Mouse (Mus musculus) retina, postnatal 7 days (tissue): ENCODE results near the gene Npy.

Experiments
- DNase-seq: peaks from one replicate; pipeline ENCODE4 v3.0.0-alpha.2; 2012; ENCODE audit warnings: low read depth, low spot score

Gene Npy

GRCm38 (mm10) chr6:49821961-49822870 lies at the start of gene Npy:
TSS of gene Npy (plus strand) at chr6:49822710.
- no peak for DNase-seq

- no peak for DNase-seq
These were observed 47.5 kb upstream of the Npy start for GRCm38 (mm10) chr6:49775006-49775405.

DNA sequence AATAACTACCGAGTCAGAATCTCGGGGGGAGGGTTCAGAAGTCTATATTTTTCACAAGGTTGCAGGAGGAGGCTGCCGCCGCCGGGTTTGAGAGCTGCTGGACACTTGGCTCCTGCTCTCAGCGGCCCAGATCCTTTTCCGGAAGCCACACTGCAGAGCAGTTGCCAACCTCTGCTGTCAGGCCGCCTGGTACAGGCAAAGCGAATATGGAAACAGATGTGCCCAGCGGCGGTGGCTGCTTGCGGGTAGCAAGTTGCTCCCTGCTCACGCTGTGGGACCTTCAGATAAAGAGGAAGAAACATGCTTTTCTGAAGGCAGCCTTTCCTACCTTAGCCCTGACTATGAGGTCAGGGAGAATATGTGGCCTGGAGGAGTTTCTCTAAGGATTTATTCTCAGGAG lies 44.4 kb upstream of the Npy start:
- no peak for DNase-seq

DNA sequence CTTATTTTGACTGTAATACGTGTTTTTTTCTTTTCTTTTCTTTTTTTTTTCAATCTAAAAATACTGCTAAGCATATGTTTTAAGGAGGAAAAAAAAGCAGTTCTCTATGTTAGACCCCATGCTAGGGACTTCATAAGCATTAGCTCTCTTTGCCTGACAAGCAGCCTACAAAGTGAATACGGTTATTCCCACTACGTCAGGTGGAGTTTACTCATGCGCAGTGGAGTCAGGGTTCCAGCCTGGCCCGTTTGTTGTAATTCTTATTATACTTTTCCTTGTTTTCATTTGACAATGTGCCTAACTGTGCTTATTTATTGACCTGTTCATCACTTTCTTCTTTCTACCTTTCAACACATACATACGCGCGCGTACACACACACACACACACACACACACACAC lies 43.8 kb upstream of the Npy start:
- DNase-seq: no peak

DNA sequence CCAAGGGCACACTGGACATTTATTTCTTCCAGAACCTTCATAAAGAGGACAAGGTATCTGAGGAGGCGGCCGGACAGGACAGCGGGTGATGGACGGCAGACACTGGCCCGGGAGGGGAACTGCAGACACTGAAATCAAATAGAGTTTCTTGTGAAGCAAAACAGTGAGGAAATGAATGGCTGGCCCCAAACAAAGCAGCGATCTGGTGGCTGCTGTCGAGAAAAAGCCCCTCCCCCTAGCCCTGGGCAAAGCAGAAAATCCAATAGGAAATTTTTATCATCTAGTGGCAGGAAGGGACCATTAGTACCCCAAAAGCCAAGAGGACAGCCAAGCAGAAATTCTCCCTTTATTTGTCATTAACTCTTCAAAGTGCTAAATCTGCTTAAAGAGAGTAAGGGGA lies 42.9 kb upstream of the Npy start:
- no peak for DNase-seq

- no peak for DNase-seq
These were observed 41.6 kb upstream of the Npy start for GRCm38 (mm10) chr6:49780846-49781400.

GRCm38 (mm10) chr6:49781852-49782251 lies 40.7 kb upstream of the Npy start:
- DNase-seq: no peak

GRCm38 (mm10) chr6:49782679-49783078 lies 39.8 kb upstream of the Npy start:
- DNase-seq: no peak

- DNase-seq: no peak
These were observed 30.0 kb upstream of the Npy start for GRCm38 (mm10) chr6:49792524-49792923.

DNA sequence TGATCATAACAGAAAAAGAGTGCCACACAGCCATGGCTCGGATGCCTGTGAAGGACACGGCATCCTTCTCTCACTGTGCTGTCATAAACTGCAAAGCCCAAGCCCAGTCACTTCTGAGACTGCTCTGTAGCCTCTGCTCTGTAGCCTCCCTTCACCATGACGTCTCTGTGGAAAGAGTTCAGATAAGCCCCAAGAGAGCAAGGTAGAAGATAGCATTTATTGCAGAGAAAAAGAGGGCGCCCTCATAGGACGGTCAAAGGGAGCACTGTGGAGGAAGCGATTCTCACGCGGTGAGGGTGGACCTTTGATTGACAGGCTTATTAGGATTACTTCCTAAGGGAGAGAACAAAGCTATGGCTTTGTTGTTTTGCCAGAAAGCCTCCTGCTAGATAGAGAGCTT lies 18.4 kb upstream of the Npy start:
- no peak for DNase-seq

- DNase-seq: no peak
These were observed 14.4 kb upstream of the Npy start for GRCm38 (mm10) chr6:49808076-49808475.

DNA sequence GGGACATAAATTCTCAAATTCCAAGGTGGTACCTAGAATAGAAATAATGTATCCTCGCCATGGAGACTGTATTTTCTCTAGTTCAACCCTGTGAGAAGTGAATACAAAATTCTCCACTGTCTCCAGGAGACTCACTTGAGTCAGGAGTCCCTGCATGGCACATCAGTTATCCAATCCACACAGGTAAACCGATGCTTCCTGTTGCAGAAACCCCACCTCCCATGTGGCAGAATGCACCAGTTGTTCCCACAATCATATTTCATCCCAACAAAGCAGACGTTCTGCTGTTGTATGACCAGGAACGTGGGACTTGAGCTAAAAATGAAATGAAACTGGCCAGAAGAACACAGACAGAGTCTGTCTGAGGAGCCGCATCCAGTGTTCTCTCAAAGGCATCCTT lies 5.3 kb upstream of the Npy start:
- no peak for DNase-seq

GRCm38 (mm10) chr6:49817625-49818024 lies 4.9 kb upstream of the Npy start:
- no peak for DNase-seq

DNA sequence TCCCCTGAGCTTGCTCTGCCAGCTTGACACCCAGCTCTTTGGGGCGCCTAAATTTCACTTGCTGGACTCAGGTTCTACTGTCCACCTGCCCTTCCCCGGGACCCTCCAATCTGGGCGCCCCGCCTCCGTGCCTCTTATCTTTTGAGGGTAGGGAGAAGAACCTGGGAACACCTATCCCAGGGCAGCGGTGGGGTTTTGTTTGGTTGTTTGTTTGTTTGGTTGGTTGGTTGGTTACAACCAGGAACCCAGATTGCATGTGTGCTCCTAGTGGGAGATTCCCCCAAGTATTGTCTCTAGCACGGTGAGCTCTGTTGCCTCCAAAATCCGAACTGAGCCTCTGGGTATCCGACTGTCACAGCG lies 341 bp downstream of the Npy start:
- no peak for DNase-seq

DNA sequence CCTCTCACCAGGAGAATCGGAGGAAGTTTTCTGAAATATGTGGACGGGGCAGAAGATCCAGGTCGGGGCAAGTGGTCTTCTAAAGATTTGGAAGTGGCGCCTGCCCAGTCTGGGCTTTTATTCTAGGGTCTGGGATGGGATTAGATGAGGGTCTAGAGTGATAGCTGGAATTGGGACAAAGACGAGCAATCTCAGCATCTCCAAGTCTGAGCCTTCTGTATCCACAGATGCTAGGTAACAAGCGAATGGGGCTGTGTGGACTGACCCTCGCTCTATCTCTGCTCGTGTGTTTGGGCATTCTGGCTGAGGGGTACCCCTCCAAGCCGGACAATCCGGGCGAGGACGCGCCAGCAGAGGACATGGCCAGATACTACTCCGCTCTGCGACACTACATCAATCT lies 861 bp downstream of the Npy start:
- no peak for DNase-seq

GRCm38 (mm10) chr6:49823821-49824220 lies 1.3 kb downstream of the Npy start:
- DNase-seq: no peak

GRCm38 (mm10) chr6:49831579-49831978 lies 9.1 kb downstream of the Npy start:
- no peak for DNase-seq

- DNase-seq: no peak
These were observed 34.3 kb downstream of the Npy start for GRCm38 (mm10) chr6:49856830-49857229.

DNA sequence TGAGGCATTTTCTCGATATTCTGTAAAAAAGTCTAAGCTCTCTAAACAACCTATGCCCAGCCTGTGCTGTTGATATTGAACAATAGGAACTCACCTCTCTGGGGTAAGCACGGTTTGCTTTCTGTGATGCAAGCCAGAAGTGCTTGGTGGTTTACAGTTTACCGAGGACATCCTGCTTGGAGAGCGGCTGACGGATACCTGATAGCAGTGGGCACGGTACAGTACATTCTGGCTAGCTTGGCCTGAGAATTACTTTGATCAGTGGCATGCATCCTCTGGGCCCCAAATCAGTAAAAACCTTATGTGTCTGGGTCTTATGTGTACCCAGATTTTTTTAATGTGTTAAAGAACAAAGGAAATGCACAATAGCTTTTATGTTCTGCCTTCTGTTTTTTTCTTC lies 45.1 kb downstream of the Npy start:
- DNase-seq: no peak

GRCm38 (mm10) chr6:49871071-49871470 lies 48.6 kb downstream of the Npy start:
- DNase-seq: no peak

- no peak for DNase-seq
These were observed 51.0 kb downstream of the Npy start for GRCm38 (mm10) chr6:49873556-49873955.

DNA sequence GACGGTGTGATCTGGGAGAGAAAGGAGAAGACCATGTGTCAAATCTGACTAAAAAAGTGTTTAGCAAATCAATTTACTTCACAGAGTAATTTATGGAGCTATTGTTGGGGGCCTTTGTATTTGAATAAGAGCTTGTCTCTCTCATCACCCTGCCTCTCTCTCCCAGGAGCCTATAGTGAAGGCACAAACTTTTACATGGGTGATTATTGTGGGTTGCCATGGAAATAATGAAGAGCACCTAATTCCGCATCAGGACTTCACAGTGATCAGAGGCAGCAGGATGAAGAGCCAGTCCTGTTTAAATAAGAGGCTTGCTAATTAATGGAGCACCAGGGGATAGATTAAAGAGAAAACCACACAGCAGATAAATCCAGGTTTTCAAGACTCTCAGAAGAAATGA lies 52.6 kb downstream of the Npy start:
- DNase-seq: no peak

GRCm38 (mm10) chr6:49875791-49876190 lies 53.3 kb downstream of the Npy start:
- DNase-seq: no peak
